Mouse (Mus musculus) myocyte (in vitro differentiated cells): ENCODE results near the gene Gpc1. TPM values are rescaled to one million over a fixed set of nuclear protein-coding genes. Genes with fewer than 3 reads are reported as not detected.

Experiments used
- H3K27me3 ChIP-seq: one replicate; pipeline ENCODE4 v1.6.1; 2011; ENCODE audit not compliant: control insufficient read depth, insufficient read depth, insufficient read length
- H3K36me3 ChIP-seq: one replicate; pipeline ENCODE4 v1.6.1; 2011; ENCODE audit not compliant: control insufficient read depth, insufficient read depth
- H3K4me2 ChIP-seq: one replicate; pipeline ENCODE4 v1.6.1; 2011; ENCODE audit warnings: low read depth, control low read depth
- H3K4me3 ChIP-seq: one replicate; pipeline ENCODE4 v1.5.1; 2011; ENCODE audit warnings: mild to moderate bottlenecking, control low read depth, moderate library complexity
- H3K79me2 ChIP-seq: one replicate; pipeline ENCODE4 v1.6.1; 2011; ENCODE audit not compliant: control insufficient read depth, insufficient read depth
- H3ac ChIP-seq: one replicate; pipeline ENCODE4 v1.6.1; 2011; ENCODE audit not compliant: control insufficient read depth, insufficient read length
- CEBPB ChIP-seq: IDR thresholded peaks from 2 replicates; pipeline ENCODE4 v1.6.1; 2011; ENCODE audit warnings: mild to moderate bottlenecking, moderate library complexity; ENCODE audit not compliant: poor library complexity, insufficient read depth, severe bottlenecking
- E2F4 ChIP-seq: IDR thresholded peaks from one replicate; pipeline ENCODE4 v1.6.1; 2011; ENCODE audit warnings: mild to moderate bottlenecking, control low read depth, moderate library complexity; ENCODE audit not compliant: insufficient read depth
- MAX ChIP-seq: IDR thresholded peaks from one replicate; pipeline ENCODE4 v1.6.1; 2011; ENCODE audit warnings: low read depth, mild to moderate bottlenecking, control low read depth
- MYOD1 ChIP-seq, 3 experiments: IDR thresholded peaks; one replicate each; pipeline ENCODE4 v1.6.1; 2011; ENCODE audit warnings: control low read depth in 2 of 3, low read depth in 2 of 3, mild to moderate bottlenecking in 2 of 3, moderate library complexity in 1 of 3; ENCODE audit not compliant: insufficient read length in 2 of 3, control insufficient read depth in 1 of 3
- MYOG ChIP-seq, 3 experiments: IDR thresholded peaks; one replicate each; pipeline ENCODE4 v1.6.1; 2011; ENCODE audit warnings: control low read depth in 2 of 3, low read depth in 2 of 3, mild to moderate bottlenecking in 2 of 3; ENCODE audit not compliant: insufficient read length in 2 of 3, control insufficient read depth in 1 of 3, insufficient read depth in 1 of 3
- POLR2A ChIP-seq: IDR thresholded peaks from one replicate; pipeline ENCODE4 v1.6.1; 2011; ENCODE audit warnings: low read depth, mild to moderate bottlenecking, control low read depth, moderate library complexity; ENCODE audit not compliant: insufficient read length
- POLR2AphosphoS2 ChIP-seq: IDR thresholded peaks from one replicate; pipeline ENCODE4 v1.6.1; 2011; ENCODE audit warnings: low read depth, control low read depth; ENCODE audit not compliant: insufficient read length
- REST ChIP-seq: IDR thresholded peaks from one replicate; pipeline ENCODE4 v1.6.1; 2011; ENCODE audit warnings: mild to moderate bottlenecking, control low read depth, moderate library complexity; ENCODE audit not compliant: insufficient read depth, insufficient read length
- SRF ChIP-seq: IDR thresholded peaks from one replicate; pipeline ENCODE4 v1.6.1; 2011; ENCODE audit warnings: low read depth; ENCODE audit not compliant: control insufficient read depth, insufficient read length
- TCF12 ChIP-seq: IDR thresholded peaks from one replicate; pipeline ENCODE4 v1.6.1; 2011; ENCODE audit warnings: mild to moderate bottlenecking, control low read depth; ENCODE audit not compliant: poor library complexity, insufficient read depth, severe bottlenecking
- TCF3 ChIP-seq: IDR thresholded peaks from one replicate; pipeline ENCODE4 v1.6.1; 2011; ENCODE audit warnings: low read depth, control low read depth; ENCODE audit not compliant: insufficient read length
- USF1 ChIP-seq: IDR thresholded peaks from one replicate; pipeline ENCODE4 v1.6.1; 2011; ENCODE audit warnings: low read depth, mild to moderate bottlenecking, control low read depth, moderate library complexity
- polyA plus RNA-seq: library from polyadenylated mRNA; unstranded; fragments of >200 nt; fragmentation: generic; extraction: Trizol; gene quantifications from one replicate; pipeline ENCODE4 v1.2.1, GENCODE M21; 2012; ENCODE audit warnings: missing spikeins

Gene Gpc1
- polyA plus RNA-seq, 1 experiment = 930 TPM

- Histone ChIP-seq H3K79me2 (no peaks in the 10 kb centered on the region), H3K4me2 (no peak overlapping the region), H3K36me3 (no peaks in the 10 kb centered on the region), H3K27me3 (no peaks in the 10 kb centered on the region), H3K4me3 (no peak overlapping the region), H3ac (no peak overlapping the region)
- TF ChIP-seq MAX = no peak
- TF ChIP-seq CEBPB = peak; percentile 61; the same call in 1 of the 2 replicates
- no peak for TF ChIP-seq MYOD1 (IDR thresholded peaks at IDR 0.05; ENCODE audit: control insufficient read depth in 1 of 3, insufficient read length in 2 of 3, low read depth in 2 of 3)
- no peak for TF ChIP-seq SRF
- TF ChIP-seq POLR2A = no peak
- no peak for TF ChIP-seq TCF3
Measured at GRCm38 (mm10) chr1:92802362-92802761, 29.1 kb upstream of the Gpc1 start.

- no peak overlapping the region for H3ac ChIP-seq
- no peak overlapping the region for H3K4me2 ChIP-seq
- H3K27me3 ChIP-seq = no peaks in the 10 kb centered on the region
- no peak overlapping the region for H3K4me3 ChIP-seq
- TF ChIP-seq POLR2AphosphoS2 (no peak), MYOG (IDR thresholded peaks at IDR 0.05; ENCODE audit: control insufficient read depth in 1 of 3, insufficient read depth in 1 of 3, insufficient read length in 2 of 3, low read depth in 2 of 3) (no peak), SRF (no peak), MAX (no peak), USF1 (no peak), E2F4 (no peak), REST (no peak), CEBPB (no peak)
- no peaks in the 10 kb centered on the region for H3K36me3 ChIP-seq
- no peaks in the 10 kb centered on the region for H3K79me2 ChIP-seq
Measured at GRCm38 (mm10) chr1:92803376-92803775, 28.1 kb upstream of the Gpc1 start.

- no peaks in the 10 kb centered on the region for H3K27me3 ChIP-seq
- no peaks in the 10 kb centered on the region for H3K79me2 ChIP-seq
- H3K36me3 ChIP-seq = no peaks in the 10 kb centered on the region
- no peak for TF ChIP-seq SRF
- no peak overlapping the region for H3K4me3 ChIP-seq
- H3K4me2 ChIP-seq = no peak overlapping the region
- H3ac ChIP-seq = no peak overlapping the region
Measured at GRCm38 (mm10) chr1:92805181-92805580, 26.3 kb upstream of the Gpc1 start.

- no peak for TF ChIP-seq E2F4
- no peak for TF ChIP-seq POLR2AphosphoS2
- no peak for TF ChIP-seq MAX
- TF ChIP-seq MYOG (IDR thresholded peaks at IDR 0.05; ENCODE audit: control insufficient read depth in 1 of 3, insufficient read depth in 1 of 3, insufficient read length in 2 of 3, low read depth in 2 of 3) = no peak
- TF ChIP-seq TCF3 = no peak
- TF ChIP-seq REST = no peak
- no peak for TF ChIP-seq SRF
- TF ChIP-seq CEBPB = no peak
- no peak for TF ChIP-seq USF1
- TF ChIP-seq POLR2A = no peak
- no peak for TF ChIP-seq TCF12
- TF ChIP-seq MYOD1 (IDR thresholded peaks at IDR 0.05; ENCODE audit: control insufficient read depth in 1 of 3, insufficient read length in 2 of 3, low read depth in 2 of 3) = no peak
- Histone ChIP-seq H3K79me2 (no peaks in the 10 kb centered on the region), H3K36me3 (no peaks in the 10 kb centered on the region), H3K4me3 (no peak overlapping the region), H3ac (no peak overlapping the region), H3K27me3 (no peaks in the 10 kb centered on the region), H3K4me2 (no peak overlapping the region)
Measured at GRCm38 (mm10) chr1:92805836-92806235, 25.6 kb upstream of the Gpc1 start.

- H3K36me3 ChIP-seq = no peaks in the 10 kb centered on the region
- H3ac ChIP-seq = no peak overlapping the region
- H3K27me3 ChIP-seq = no peaks in the 10 kb centered on the region
- H3K4me3 ChIP-seq = no peak overlapping the region
- no peak overlapping the region for H3K4me2 ChIP-seq
- H3K79me2 ChIP-seq = no peaks in the 10 kb centered on the region
- TF ChIP-seq CEBPB (peak; percentile 70), MYOG (IDR thresholded peaks at IDR 0.05; ENCODE audit: control insufficient read depth in 1 of 3, insufficient read depth in 1 of 3, insufficient read length in 2 of 3, low read depth in 2 of 3) (no peak)
Measured at GRCm38 (mm10) chr1:92806720-92807119, 24.7 kb upstream of the Gpc1 start.

- Histone ChIP-seq H3K4me3 (no peak overlapping the region), H3K79me2 (no peaks in the 10 kb centered on the region), H3K27me3 (no peaks in the 10 kb centered on the region), H3K36me3 (no peaks in the 10 kb centered on the region), H3ac (no peak overlapping the region), H3K4me2 (no peak overlapping the region)
- TF ChIP-seq USF1 (no peak), E2F4 (no peak), POLR2AphosphoS2 (no peak), MYOG (IDR thresholded peaks at IDR 0.05; ENCODE audit: control insufficient read depth in 1 of 3, insufficient read depth in 1 of 3, insufficient read length in 2 of 3, low read depth in 2 of 3) (no peak), REST (no peak), TCF12 (no peak), TCF3 (no peak), MAX (no peak)
Measured at GRCm38 (mm10) chr1:92809621-92810020, 21.8 kb upstream of the Gpc1 start.
